Mouse (Mus musculus): ENCODE measurements around the gene Htra3. TPM values are rescaled to one million over a fixed set of nuclear protein-coding genes. Genes with fewer than 3 reads are reported as not detected.

The Htra3 gene
- total and polyA plus RNA-seq, 3 experiments, result not detected

DNA sequence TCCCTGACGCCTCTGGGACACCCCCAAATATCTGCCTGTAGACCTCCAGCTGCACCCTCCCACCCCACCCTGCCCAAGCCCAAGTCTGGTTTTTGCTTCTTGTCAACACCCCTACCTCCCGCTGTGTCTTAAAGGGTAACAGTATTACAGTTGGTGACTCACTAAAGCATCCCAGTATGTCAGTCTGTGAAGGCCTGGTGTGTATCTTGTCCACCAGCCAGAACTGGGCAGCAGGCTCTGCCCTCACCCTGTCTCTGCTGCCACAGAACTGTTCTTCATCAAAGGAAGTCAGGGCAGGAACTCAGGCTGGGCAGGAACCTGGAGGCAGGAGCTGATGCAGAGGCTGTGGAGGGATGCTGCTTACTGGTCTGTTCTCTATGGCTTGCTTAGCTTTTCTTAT, 53.2 kb downstream of the Htra3 start:
- no peak for DNase-seq (ENCODE audit: low read depth, low spot score)
- Histone ChIP-seq H3K27me3 (ENCODE audit: control insufficient read depth in 1 of 2, insufficient read depth in 2 of 2, low read length in 2 of 2) (no peaks in the 10 kb centered on the region), H3K36me3 (ENCODE audit: control insufficient read depth in 1 of 2, insufficient read depth in 2 of 2, low read length in 2 of 2) (no peaks in the 10 kb centered on the region)

DNA sequence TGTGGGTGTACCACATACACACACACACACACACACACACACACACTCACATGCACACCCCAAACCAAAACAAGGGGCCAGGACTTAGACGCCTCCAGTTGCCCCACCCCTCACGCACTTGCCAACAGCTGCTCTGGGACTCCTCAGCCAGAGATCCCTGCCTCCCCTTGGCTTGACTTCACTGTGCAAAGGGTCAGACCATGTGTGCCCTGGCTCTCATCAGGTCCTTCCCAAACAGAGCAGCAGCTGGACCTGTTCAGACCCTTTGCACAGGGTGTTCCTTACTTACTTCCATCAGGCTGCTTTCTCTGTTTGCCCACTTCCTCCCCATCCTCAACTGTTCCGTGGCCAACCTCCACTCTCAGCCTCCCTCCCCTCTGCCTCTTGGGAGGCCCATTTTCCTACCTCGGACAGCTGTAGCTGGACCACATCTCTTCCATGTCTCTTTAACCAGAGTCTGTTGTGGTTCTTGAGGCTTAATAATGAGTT, 54.8 kb downstream of the Htra3 start:
- Histone ChIP-seq H3K9ac (ENCODE audit: control insufficient read depth, low read depth, low read length, poor library complexity, severe bottlenecking) (no peak overlapping the region), H3K36me3 (ENCODE audit: control insufficient read depth in 1 of 2, insufficient read depth in 2 of 2, low read length in 2 of 2) (no peaks in the 10 kb centered on the region), H3K4me3 (ENCODE audit: control insufficient read depth in 1 of 2, insufficient read depth in 1 of 2, low read depth in 2 of 2, low read length in 2 of 2) (no peak overlapping the region), H3K9me3 (replicated peaks; ENCODE audit: insufficient read depth, low read length) (no peaks in the 10 kb centered on the region), H3K79me2 (ENCODE audit: control insufficient read depth, insufficient read depth, low read length, poor library complexity) (no peaks in the 10 kb centered on the region), H3K4me1 (ENCODE audit: control insufficient read depth in 1 of 2, insufficient read depth in 2 of 2, low read length in 2 of 2) (no peaks in the 10 kb centered on the region), H3K27ac (ENCODE audit: control insufficient read depth, low read depth, low read length) (no peak overlapping the region), H3K27me3 (ENCODE audit: control insufficient read depth in 1 of 2, insufficient read depth in 2 of 2, low read length in 2 of 2) (no peaks in the 10 kb centered on the region)
- no peak for TF ChIP-seq POLR2A (IDR thresholded peaks at IDR 0.05; ENCODE audit: control insufficient read depth in 1 of 2, insufficient read depth in 1 of 2, low read depth in 1 of 2, low read length in 2 of 2, poor library complexity in 1 of 2)
- no peak for TF ChIP-seq TAL1 (IDR thresholded peaks at IDR 0.05; ENCODE audit: low read length)
- no peak for TF ChIP-seq ZC3H11A (IDR thresholded peaks at IDR 0.05; ENCODE audit: low read depth, low read length)
- no peak for TF ChIP-seq MXI1 (IDR thresholded peaks at IDR 0.05; ENCODE audit: low read depth, low read length)
- TF ChIP-seq NELFE (IDR thresholded peaks at IDR 0.05; ENCODE audit: low read depth, low read length), result no peak
- TF ChIP-seq USF2 (IDR thresholded peaks at IDR 0.05; ENCODE audit: borderline replicate concordance in 1 of 2, insufficient read depth in 1 of 2, low read depth in 1 of 2, low read length in 2 of 2), result no peak
- no peak for TF ChIP-seq RAD21 (IDR thresholded peaks at IDR 0.05; ENCODE audit: low read depth, low read length)
- no peak for TF ChIP-seq POLR2AphosphoS2 (IDR thresholded peaks at IDR 0.05; ENCODE audit: low read length)
- no peak for TF ChIP-seq MAX (IDR thresholded peaks at IDR 0.05; ENCODE audit: low read length)
- no peak for TF ChIP-seq EP300 (IDR thresholded peaks at IDR 0.05; ENCODE audit: low read depth in 1 of 2, low read length in 2 of 2)
- no peak for TF ChIP-seq SIN3A (IDR thresholded peaks at IDR 0.05; ENCODE audit: low read length)
- TF ChIP-seq POLR2AphosphoS5 (IDR thresholded peaks at IDR 0.05; ENCODE audit: borderline replicate concordance, low read depth, low read length), result no peak
- no peak for TF ChIP-seq ELF1 (IDR thresholded peaks at IDR 0.05; ENCODE audit: low read depth, low read length)
- no peak for TF ChIP-seq KAT2A (conservative IDR thresholded peaks at IDR 0.05; ENCODE audit: low read depth, low read length)
- TF ChIP-seq MYB (IDR thresholded peaks at IDR 0.05; ENCODE audit: low read depth, low read length), result no peak
- no peak for TF ChIP-seq TCF12 (IDR thresholded peaks at IDR 0.05; ENCODE audit: low read depth, low read length)
- no peak for TF ChIP-seq SMC3 (IDR thresholded peaks at IDR 0.05; ENCODE audit: low read depth, low read length)
- no peak for TF ChIP-seq MEF2A (IDR thresholded peaks at IDR 0.05; ENCODE audit: extremely low read depth, insufficient replicate concordance, low read depth, low read length, poor library complexity, severe bottlenecking)
- no peak for TF ChIP-seq GATA1 (IDR thresholded peaks at IDR 0.05; ENCODE audit: low read depth, low read length)
- no peak for TF ChIP-seq MYC (IDR thresholded peaks at IDR 0.05; ENCODE audit: low read depth, low read length)
- DNase-seq (ENCODE audit: low read depth, low spot score), result no peak

More for the DNA sequence above, 53.2 kb downstream of the Htra3 start:
- H3K4me3 ChIP-seq (ENCODE audit: control insufficient read depth in 1 of 2, insufficient read depth in 1 of 2, low read depth in 2 of 2, low read length in 2 of 2), result no peak overlapping the region
- no peaks in the 10 kb centered on the region for H3K9me3 ChIP-seq (replicated peaks; ENCODE audit: insufficient read depth, low read length)
- TF ChIP-seq POLR2A (IDR thresholded peaks at IDR 0.05; ENCODE audit: control insufficient read depth in 1 of 2, insufficient read depth in 1 of 2, low read depth in 1 of 2, low read length in 2 of 2, poor library complexity in 1 of 2) (no peak), ZC3H11A (IDR thresholded peaks at IDR 0.05; ENCODE audit: low read depth, low read length) (no peak), EP300 (IDR thresholded peaks at IDR 0.05; ENCODE audit: low read depth in 1 of 2, low read length in 2 of 2) (no peak), JUND (IDR thresholded peaks at IDR 0.05; ENCODE audit: low read depth, low read length) (no peak), ZNF384 (IDR thresholded peaks at IDR 0.05; ENCODE audit: low read depth, low read length) (no peak)
- no peak overlapping the region for H3K9ac ChIP-seq (ENCODE audit: control insufficient read depth, low read depth, low read length, poor library complexity, severe bottlenecking)
- H3K27ac ChIP-seq (ENCODE audit: control insufficient read depth, low read depth, low read length), result no peak overlapping the region
- no peaks in the 10 kb centered on the region for H3K79me2 ChIP-seq (ENCODE audit: control insufficient read depth, insufficient read depth, low read length, poor library complexity)
- no peaks in the 10 kb centered on the region for H3K4me1 ChIP-seq (ENCODE audit: control insufficient read depth in 1 of 2, insufficient read depth in 2 of 2, low read length in 2 of 2)

All from MEL (cell line).